Mouse (Mus musculus): ENCODE measurements around the gene Ntrk2. TPM values are rescaled to one million over a fixed set of nuclear protein-coding genes. Genes with fewer than 3 reads are reported as not detected.
"Not testable (repeated sequence)": the region's sequence is repeated elsewhere in the genome, so short reads cannot be mapped to it uniquely, and the experiment has no call there.

Ntrk2 gene
- polyA plus RNA-seq, 1 experiment from 2014 or later = 127 TPM

- Histone ChIP-seq H3K27ac (replicated peaks) (no peak overlapping the region), H3K4me1 (replicated peaks) (peaks cover 3% of the 10 kb centered on the region; the same call in 1 of the 2 replicates), H3K27me3 (no peaks in the 10 kb centered on the region), H3K4me3 (no peak overlapping the region), H3K36me3 (no peaks in the 10 kb centered on the region), H3K9ac (no peak overlapping the region), H3K4me2 (no peak overlapping the region), H3K9me3 (no peaks in the 10 kb centered on the region)
- no peak for ATAC-seq (ENCODE audit: low FRiP score, low read depth)
- 85% methylated on average over 9 of the region's 9 CpGs for WGBS
These were observed 221.1 kb downstream of the Ntrk2 start for GRCm38 (mm10) chr13:59027436-59027835.

- H3K4me3 ChIP-seq = no peak overlapping the region
- 0 out of 2 replicates have a peak, but pooled peaks cover 3% of the 10 kb centered on the region for H3K4me1 ChIP-seq (replicated peaks)
- no peak overlapping the region for H3K9ac ChIP-seq
- no peaks in the 10 kb centered on the region for H3K27me3 ChIP-seq
- no peak overlapping the region for H3K4me2 ChIP-seq
- no peaks in the 10 kb centered on the region for H3K9me3 ChIP-seq
- H3K36me3 ChIP-seq = no peaks in the 10 kb centered on the region
- no peak for ATAC-seq (ENCODE audit: low FRiP score, low read depth)
- 91% methylated on average over 4 of the region's 4 CpGs for WGBS
- H3K27ac ChIP-seq (replicated peaks) = no peak overlapping the region
These were observed 222.2 kb downstream of the Ntrk2 start for GRCm38 (mm10) chr13:59028546-59028945.

- Histone ChIP-seq H3K4me3 (no peak overlapping the region), H3K9ac (no peak overlapping the region), H3K4me1 (replicated peaks) (0 out of 2 replicates have a peak, but pooled peaks cover 3% of the 10 kb centered on the region), H3K27me3 (no peaks in the 10 kb centered on the region), H3K27ac (replicated peaks) (0 out of 2 replicates have a peak overlapping the region, but pooled peaks have one; percentile 5), H3K36me3 (no peaks in the 10 kb centered on the region), H3K9me3 (no peaks in the 10 kb centered on the region), H3K4me2 (no peak overlapping the region)
- ATAC-seq (ENCODE audit: low FRiP score, low read depth) = 0 out of 2 replicates have a peak, but pooled peaks have one; percentile 19
- WGBS = 74% methylated on average over 6 of the region's 6 CpGs
These were observed 224.2 kb downstream of the Ntrk2 start for GRCm38 (mm10) chr13:59030574-59030973.

GRCm38 (mm10) chr13:59040156-59040915, 234.0 kb downstream of the Ntrk2 start:
- ATAC-seq (ENCODE audit: low FRiP score, low read depth) = peak; percentile 72
- WGBS = 27% methylated on average over 16 of the region's 16 CpGs
- H3K27me3 ChIP-seq = no peaks in the 10 kb centered on the region
- peak overlapping the region; percentile 36 for H3K4me2 ChIP-seq
- H3K4me1 ChIP-seq (replicated peaks) = peaks cover 29% of the 10 kb centered on the region
- no peaks in the 10 kb centered on the region for H3K36me3 ChIP-seq
- no peaks in the 10 kb centered on the region for H3K9me3 ChIP-seq
- H3K9ac ChIP-seq = no peak overlapping the region
- H3K4me3 ChIP-seq = 0 out of 2 replicates have a peak overlapping the region, but pooled peaks have one; percentile 2
- peak overlapping the region; percentile 94 for H3K27ac ChIP-seq (replicated peaks)

DNA sequence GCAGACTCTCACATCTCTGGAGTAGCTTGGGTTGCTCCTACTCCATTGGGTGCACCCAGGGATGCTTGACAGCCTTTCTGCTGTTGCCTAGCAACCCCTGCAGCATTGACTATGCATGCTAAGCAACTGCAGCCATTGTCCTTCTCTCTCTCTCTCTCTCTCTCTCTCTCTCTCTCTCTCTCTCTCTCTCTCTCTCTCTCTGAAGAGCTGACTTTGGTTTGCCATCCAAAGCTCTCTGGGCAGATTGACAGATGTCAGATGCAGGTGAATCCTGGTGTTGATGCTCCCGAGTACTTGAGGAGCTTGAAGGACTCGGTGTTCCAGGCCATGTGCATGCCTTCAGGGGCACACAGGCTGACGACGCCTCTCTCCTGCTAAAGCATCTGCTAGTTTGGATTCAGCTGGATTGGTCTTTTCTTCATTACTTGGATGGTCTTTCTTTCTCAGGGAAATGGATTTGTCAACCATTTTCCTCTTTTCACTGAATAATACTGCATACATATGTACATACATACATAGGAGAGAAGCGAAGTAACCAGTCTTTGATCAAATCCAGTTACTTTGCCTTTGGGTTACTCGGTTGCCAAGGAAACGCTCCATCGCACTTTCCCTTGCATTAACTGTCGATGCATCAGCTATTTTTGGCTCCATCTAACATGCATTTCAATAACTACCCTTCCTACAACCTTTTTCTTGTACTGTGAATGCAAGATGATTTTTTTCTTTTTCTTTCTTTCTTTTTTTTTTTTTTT, 234.8 kb downstream of the Ntrk2 start:
- Histone ChIP-seq H3K27me3 (no peaks in the 10 kb centered on the region), H3K4me2 (peak overlapping the region; percentile 36), H3K27ac (replicated peaks) (peak overlapping the region; percentile 94), H3K36me3 (no peaks in the 10 kb centered on the region), H3K4me3 (no peak overlapping the region), H3K9ac (no peak overlapping the region), H3K4me1 (replicated peaks) (peaks cover 29% of the 10 kb centered on the region), H3K9me3 (no peaks in the 10 kb centered on the region)
- 18% methylated on average over 9 of the region's 9 CpGs for WGBS
- ATAC-seq (ENCODE audit: low FRiP score, low read depth) = peak; percentile 99

- no peak for ATAC-seq (ENCODE audit: low FRiP score, low read depth)
- 79% methylated on average over 4 of the region's 4 CpGs for WGBS
These were observed 245.8 kb downstream of the Ntrk2 start for GRCm38 (mm10) chr13:59052188-59052587.

DNA sequence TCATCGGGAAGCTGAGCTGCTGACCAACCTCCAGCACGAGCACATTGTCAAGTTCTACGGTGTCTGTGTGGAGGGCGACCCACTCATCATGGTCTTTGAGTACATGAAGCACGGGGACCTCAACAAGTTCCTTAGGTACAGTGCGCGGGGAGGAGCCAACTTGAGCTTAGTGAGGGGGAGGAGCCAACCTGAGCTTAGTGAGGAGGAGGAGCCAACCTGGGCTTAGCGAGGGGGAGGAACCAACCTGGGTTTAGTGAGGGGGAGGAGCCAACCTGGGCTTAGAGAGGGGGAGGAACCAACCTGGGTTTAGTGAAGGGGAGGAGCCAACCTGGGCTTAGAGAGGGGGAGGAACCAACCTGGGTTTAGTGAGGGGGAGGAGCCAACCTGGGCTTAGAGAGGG, 248.0 kb downstream of the Ntrk2 start:
- not testable (repeated sequence) for H3K9me3 ChIP-seq; H3K4me2 ChIP-seq; H3K36me3 ChIP-seq; H3K4me3 ChIP-seq; H3K9ac ChIP-seq; H3K27me3 ChIP-seq; H3K4me1 ChIP-seq (replicated peaks); H3K27ac ChIP-seq (replicated peaks); ATAC-seq (ENCODE audit: low FRiP score, low read depth)
- 85% methylated on average over 8 of the region's 8 CpGs for WGBS

More at GRCm38 (mm10) chr13:59052188-59052587, 245.8 kb downstream of the Ntrk2 start:
- peaks cover 3% of the 10 kb centered on the region; the same call in 1 of the 2 replicates for H3K36me3 ChIP-seq
- H3K4me2 ChIP-seq = no peak overlapping the region
- no peaks in the 10 kb centered on the region for H3K27me3 ChIP-seq
- no peak overlapping the region for H3K27ac ChIP-seq (replicated peaks)
- no peaks in the 10 kb centered on the region for H3K4me1 ChIP-seq (replicated peaks)
- no peak overlapping the region for H3K4me3 ChIP-seq
- H3K9me3 ChIP-seq = no peaks in the 10 kb centered on the region
- H3K9ac ChIP-seq = no peak overlapping the region

GRCm38 (mm10) chr13:59056859-59057258, 250.5 kb downstream of the Ntrk2 start:
- H3K4me2 ChIP-seq = no peak overlapping the region
- H3K27me3 ChIP-seq = no peaks in the 10 kb centered on the region
- no peak overlapping the region for H3K4me3 ChIP-seq
- peaks cover 3% of the 10 kb centered on the region; the same call in 1 of the 2 replicates for H3K36me3 ChIP-seq
- no peak overlapping the region for H3K27ac ChIP-seq (replicated peaks)
- H3K9me3 ChIP-seq = no peaks in the 10 kb centered on the region
- H3K4me1 ChIP-seq (replicated peaks) = no peaks in the 10 kb centered on the region
- ATAC-seq (ENCODE audit: low FRiP score, low read depth) = no peak
- no peak overlapping the region for H3K9ac ChIP-seq
- whole genome bisulfite sequencing = 83% methylated on average over 4 of the region's 4 CpGs

- no peak overlapping the region for H3K4me3 ChIP-seq
- WGBS = 71% methylated on average over 1 of the region's 1 CpGs
These were observed 251.5 kb downstream of the Ntrk2 start for GRCm38 (mm10) chr13:59057886-59058285.

GRCm38 (mm10) chr13:59059118-59059517, 252.7 kb downstream of the Ntrk2 start:
- no peaks in the 10 kb centered on the region for H3K4me1 ChIP-seq (replicated peaks)

More at GRCm38 (mm10) chr13:59057886-59058285, 251.5 kb downstream of the Ntrk2 start:
- Histone ChIP-seq H3K36me3 (peaks cover 3% of the 10 kb centered on the region; the same call in 1 of the 2 replicates), H3K27me3 (no peaks in the 10 kb centered on the region), H3K4me1 (replicated peaks) (no peaks in the 10 kb centered on the region), H3K9me3 (no peaks in the 10 kb centered on the region), H3K4me2 (no peak overlapping the region), H3K9ac (no peak overlapping the region), H3K27ac (replicated peaks) (no peak overlapping the region)
- ATAC-seq (ENCODE audit: low FRiP score, low read depth) = no peak

GRCm38 (mm10) chr13:59065677-59066076, 259.3 kb downstream of the Ntrk2 start:
- Histone ChIP-seq H3K27ac (replicated peaks) (no peak overlapping the region), H3K36me3 (peaks cover 3% of the 10 kb centered on the region; the same call in 1 of the 2 replicates), H3K4me1 (replicated peaks) (no peaks in the 10 kb centered on the region), H3K9me3 (no peaks in the 10 kb centered on the region), H3K9ac (no peak overlapping the region), H3K4me2 (no peak overlapping the region), H3K27me3 (no peaks in the 10 kb centered on the region), H3K4me3 (no peak overlapping the region)
- ATAC-seq (ENCODE audit: low FRiP score, low read depth) = no peak; the same call in 1 of the 2 replicates
- 73% methylated on average over 3 of the region's 3 CpGs for WGBS

More at GRCm38 (mm10) chr13:59059118-59059517, 252.7 kb downstream of the Ntrk2 start:
- WGBS = 45% methylated on average over 7 of the region's 7 CpGs
- Histone ChIP-seq H3K27me3 (no peaks in the 10 kb centered on the region), H3K4me2 (no peak overlapping the region), H3K27ac (replicated peaks) (no peak overlapping the region), H3K4me3 (no peak overlapping the region), H3K9me3 (no peaks in the 10 kb centered on the region), H3K9ac (no peak overlapping the region), H3K36me3 (peaks cover 5% of the 10 kb centered on the region; the same call in 1 of the 2 replicates)
- no peak for ATAC-seq (ENCODE audit: low FRiP score, low read depth)
